Mouse (Mus musculus) heart, postnatal 0 days (tissue): ENCODE measurements around the gene Hsd17b1.

Experiments used
- CTCF ChIP-seq: IDR thresholded peaks from 2 replicates; pipeline ENCODE4 v1.5.1; 2016; ENCODE audit warnings: antibody characterized with exemption, control low read depth, low read depth
- EP300 ChIP-seq: IDR thresholded peaks from 2 replicates; pipeline ENCODE4 v1.6.1; 2016; ENCODE audit warnings: antibody characterized with exemption, low read depth

GRCm38 (mm10) chr11:101063676-101064327, 14.4 kb upstream of the Hsd17b1 start:
- TF ChIP-seq CTCF = peak; percentile 0; the same call in 1 of the 2 replicates
- peak; percentile 29; the same call in 1 of the 2 replicates for TF ChIP-seq EP300
